Mouse (Mus musculus) limb, embryonic 13.5 days (tissue): ENCODE measurements around the gene Utrn. TPM values are rescaled to one million over a fixed set of nuclear protein-coding genes. Genes with fewer than 3 reads are reported as not detected.
A peak's percentile ranks its signal among the peaks of the same experiment; 100 is the strongest.

Source experiments
- ATAC-seq: fragments of 200-750 bp; cut with Nextera tagmentation; 2 replicates; pipeline ENCODE4 v1.8.0; 2017; ENCODE audit warnings: low read depth, moderate number of reproducible peaks, moderate TSS enrichment; ENCODE audit not compliant: low FRiP score
- H3K27ac ChIP-seq: fragments of 300-500 bp; sonication (generic); 2 replicates; pipeline ENCODE4 v1.5.1; 2015; ENCODE audit warnings: inconsistent platforms, mild to moderate bottlenecking, moderate library complexity
- H3K27me3 ChIP-seq: fragments of 300-500 bp; sonication (generic); 2 replicates; pipeline ENCODE4 v1.6.1; 2015; ENCODE audit warnings: mild to moderate bottlenecking, inconsistent platforms
- H3K36me3 ChIP-seq: fragments of 300-500 bp; sonication (generic); 2 replicates; pipeline ENCODE4 v1.6.1; 2015; ENCODE audit warnings: inconsistent platforms, mild to moderate bottlenecking, moderate library complexity
- H3K4me1 ChIP-seq: fragments of 300-500 bp; sonication (generic); 2 replicates; pipeline ENCODE4 v1.6.1; 2015; ENCODE audit warnings: inconsistent platforms
- H3K4me2 ChIP-seq: fragments of 300-500 bp; sonication (generic); replicated peaks from 2 replicates; pipeline ENCODE4 v1.6.1; 2015; ENCODE audit warnings: inconsistent platforms, mild to moderate bottlenecking, moderate library complexity
- H3K4me3 ChIP-seq: fragments of 300-500 bp; sonication (generic); 2 replicates; pipeline ENCODE4 v1.5.1; 2015; ENCODE audit warnings: moderate library complexity, mild to moderate bottlenecking, inconsistent platforms
- H3K9ac ChIP-seq: fragments of 300-500 bp; sonication (generic); 2 replicates; pipeline ENCODE4 v1.6.1; 2015; ENCODE audit warnings: mild to moderate bottlenecking, inconsistent platforms
- H3K9me3 ChIP-seq: fragments of 300-500 bp; sonication (generic); 2 replicates; pipeline ENCODE4 v1.6.1; 2016; ENCODE audit warnings: inconsistent platforms
- WGBS: fragments of 180-500 bp; shearing (Covaris S2); methylation state at CpG from one replicate; pipeline ENCODE4 v1.1.7; 2015; 5-methylcytosine and 5-hydroxymethylcytosine counted together
- polyA plus RNA-seq: library from polyadenylated mRNA; unstranded; fragments of >200 nt; fragmentation: Nextera tagmentation; extraction: Ambion mirVana; gene quantifications from 2 replicates; pipeline ENCODE4 v1.2.1, GENCODE M21; 2015

The Utrn gene
- polyA plus RNA-seq, 1 experiment from 2014 or later = 89.9 TPM

DNA sequence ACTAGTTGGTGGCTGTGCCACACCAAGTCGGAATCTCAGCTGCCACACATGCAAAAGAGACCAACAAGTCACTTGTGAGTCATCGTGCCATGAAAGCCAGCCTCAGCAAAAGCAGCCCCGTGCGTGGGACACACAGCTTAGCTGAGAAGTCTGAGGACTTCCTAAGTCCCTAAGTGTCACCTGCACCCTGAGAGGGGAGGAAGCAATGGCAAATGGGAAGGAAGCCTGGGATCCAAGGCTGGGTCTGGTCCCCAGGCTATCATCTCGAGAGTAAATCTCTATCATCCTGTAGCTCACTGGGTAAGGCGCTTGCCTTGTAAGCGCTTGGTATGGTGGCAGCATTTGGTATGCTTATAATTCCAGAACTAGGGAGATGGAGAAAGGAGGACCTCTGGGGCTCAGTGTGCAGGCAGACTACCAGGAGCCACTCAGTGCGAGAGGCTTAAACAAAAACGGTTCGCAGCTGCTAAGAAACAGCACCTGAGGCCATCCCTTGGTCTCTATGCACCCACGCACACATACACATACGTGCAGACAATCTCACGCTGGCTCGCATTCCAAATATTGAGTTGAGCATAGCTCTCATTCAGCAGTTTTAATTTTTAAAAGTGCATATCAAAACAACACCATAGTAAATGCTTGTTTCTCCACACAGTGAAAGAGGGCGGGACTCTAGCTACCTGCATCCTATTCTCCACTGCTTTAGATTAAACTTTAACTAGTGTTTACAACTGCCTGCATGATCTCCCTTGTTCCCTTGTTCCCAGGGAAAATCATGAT, 16.6 kb downstream of the Utrn start:
- H3K4me2 ChIP-seq = no peak overlapping the region
- H3K9ac ChIP-seq = no peak overlapping the region
- H3K4me1 ChIP-seq = peaks cover 22% of the 10 kb centered on the region
- no peak overlapping the region for H3K4me3 ChIP-seq
- no peaks in the 10 kb centered on the region for H3K27me3 ChIP-seq
- peaks cover 5% of the 10 kb centered on the region for H3K36me3 ChIP-seq
- peaks cover 3% of the 10 kb centered on the region; the same call in 1 of the 2 replicates for H3K9me3 ChIP-seq
- WGBS = 82% methylated on average over 15 of the region's 15 CpGs
- ATAC-seq = no peak
- H3K27ac ChIP-seq = no peak overlapping the region

DNA sequence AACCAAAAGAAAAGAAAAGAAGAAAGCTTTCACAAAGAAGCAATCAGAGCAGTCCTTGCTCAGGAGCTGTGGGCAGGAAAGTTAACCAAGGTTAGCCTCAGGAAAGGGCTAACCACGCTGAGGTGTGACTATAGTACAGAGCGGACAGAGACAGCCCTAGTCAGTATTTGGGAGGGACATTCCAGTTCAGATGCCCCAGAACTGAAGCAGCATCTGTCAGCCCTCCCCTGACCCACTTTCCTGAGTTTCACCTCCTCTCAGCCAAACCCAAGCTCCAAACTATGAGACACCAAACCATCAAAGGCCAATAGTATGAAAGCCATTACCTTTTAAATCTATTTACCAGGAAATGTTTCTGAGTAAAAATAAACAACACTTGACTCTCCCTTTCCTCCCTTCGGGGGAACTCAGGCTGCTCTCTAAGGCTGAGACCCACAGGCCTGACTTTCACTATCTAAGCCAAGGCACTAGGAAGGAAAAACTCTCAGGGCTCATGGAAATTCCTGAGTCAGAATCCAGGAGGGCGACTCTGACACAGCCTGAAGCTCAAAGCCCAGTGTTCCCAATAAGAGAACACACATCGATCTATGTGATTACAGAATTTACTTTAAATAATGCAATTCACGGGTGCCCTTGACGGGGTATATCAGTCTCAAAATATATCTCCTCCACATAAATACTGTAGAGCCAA, 18.2 kb downstream of the Utrn start:
- no peak overlapping the region for H3K9ac ChIP-seq
- ATAC-seq = no peak
- H3K9me3 ChIP-seq = peaks cover 3% of the 10 kb centered on the region; the same call in 1 of the 2 replicates
- H3K27me3 ChIP-seq = no peaks in the 10 kb centered on the region
- peaks cover 22% of the 10 kb centered on the region for H3K4me1 ChIP-seq
- WGBS = 79% methylated on average over 7 of the region's 7 CpGs
- H3K4me2 ChIP-seq = no peak overlapping the region
- H3K36me3 ChIP-seq = peaks cover 4% of the 10 kb centered on the region
- no peak overlapping the region for H3K4me3 ChIP-seq
- H3K27ac ChIP-seq = no peak overlapping the region

DNA sequence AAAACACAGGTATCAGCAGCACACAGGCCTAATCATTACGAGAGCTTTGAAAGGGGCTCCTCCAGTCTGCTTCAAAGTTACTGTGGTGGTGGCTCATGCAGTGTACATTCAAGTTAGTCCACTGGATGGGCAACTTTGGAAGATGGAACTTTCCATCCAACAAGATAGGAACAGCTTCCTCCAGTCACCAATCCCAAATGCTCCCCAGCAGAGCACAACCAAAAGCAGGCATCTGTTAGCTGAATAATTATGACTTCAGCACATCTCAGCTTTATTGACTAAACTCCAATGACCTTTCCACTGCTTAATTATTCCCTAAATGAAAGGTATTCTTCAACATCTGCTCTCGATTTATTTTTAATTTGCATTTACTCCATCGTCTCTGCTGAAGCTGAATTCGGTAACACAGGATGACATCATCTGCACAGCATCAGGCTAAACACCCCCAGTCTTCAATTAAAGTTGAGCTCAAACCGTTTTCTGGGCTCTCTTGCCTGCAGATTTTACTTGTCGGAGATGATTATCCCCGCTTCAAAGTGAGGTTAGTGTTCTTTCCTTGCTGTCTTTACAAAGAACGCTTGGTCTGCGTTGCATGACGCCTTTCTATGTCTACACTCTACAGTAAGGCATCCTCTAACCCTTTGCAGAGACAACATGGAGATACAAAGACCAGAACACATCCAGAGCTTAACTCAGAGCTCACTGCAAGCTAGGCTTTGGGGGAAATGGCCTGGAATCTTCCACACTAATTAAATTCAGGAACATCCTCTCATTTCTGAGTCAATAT, 20.6 kb downstream of the Utrn start:
- peaks cover 3% of the 10 kb centered on the region; the same call in 1 of the 2 replicates for H3K9me3 ChIP-seq
- H3K27me3 ChIP-seq = no peaks in the 10 kb centered on the region
- H3K36me3 ChIP-seq = no peaks in the 10 kb centered on the region
- H3K4me3 ChIP-seq = no peak overlapping the region
- H3K4me2 ChIP-seq = no peak overlapping the region
- peak; percentile 60 for ATAC-seq
- WGBS = 31% methylated on average over 10 of the region's 10 CpGs
- H3K27ac ChIP-seq = peak overlapping the region; percentile 22; the same call in 1 of the 2 replicates
- peaks cover 20% of the 10 kb centered on the region for H3K4me1 ChIP-seq
- no peak overlapping the region for H3K9ac ChIP-seq

DNA sequence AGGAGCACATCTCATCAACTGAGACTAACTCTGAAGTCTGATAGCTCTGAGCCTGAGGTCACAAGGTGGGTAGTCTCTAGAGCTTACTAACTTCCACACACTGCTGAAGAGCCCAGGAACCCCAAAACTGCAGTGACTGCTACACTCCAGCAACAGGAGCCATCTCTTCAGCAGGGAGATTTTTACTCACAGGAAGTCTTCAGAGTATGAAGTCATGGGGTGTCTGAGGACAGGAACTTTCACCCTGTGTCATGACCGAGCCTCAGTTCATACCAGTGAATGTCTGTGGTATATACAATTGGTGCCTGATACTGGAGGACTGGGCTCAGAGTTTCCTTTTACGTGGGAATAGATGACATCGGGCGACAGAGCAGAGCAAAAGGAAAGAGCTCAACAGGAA, 26.6 kb downstream of the Utrn start:
- no peaks in the 10 kb centered on the region for H3K27me3 ChIP-seq
- H3K4me2 ChIP-seq = no peak overlapping the region
- WGBS = 81% methylated on average over 4 of the region's 4 CpGs
- no peak overlapping the region for H3K9ac ChIP-seq
- no peak overlapping the region for H3K4me3 ChIP-seq
- no peak overlapping the region for H3K27ac ChIP-seq
- ATAC-seq = no peak
- H3K9me3 ChIP-seq = no peaks in the 10 kb centered on the region
- H3K4me1 ChIP-seq = no peaks in the 10 kb centered on the region; the same call in 1 of the 2 replicates
- no peaks in the 10 kb centered on the region for H3K36me3 ChIP-seq

- Histone ChIP-seq H3K4me2 (no peak overlapping the region), H3K9me3 (no peaks in the 10 kb centered on the region), H3K27ac (no peak overlapping the region), H3K4me3 (no peak overlapping the region), H3K9ac (no peak overlapping the region), H3K27me3 (no peaks in the 10 kb centered on the region), H3K4me1 (no peaks in the 10 kb centered on the region; the same call in 1 of the 2 replicates), H3K36me3 (no peaks in the 10 kb centered on the region)
- WGBS = 62% methylated on average over 5 of the region's 5 CpGs
- no peak for ATAC-seq
These were observed 27.7 kb downstream of the Utrn start for GRCm38 (mm10) chr10:12841497-12841896.

DNA sequence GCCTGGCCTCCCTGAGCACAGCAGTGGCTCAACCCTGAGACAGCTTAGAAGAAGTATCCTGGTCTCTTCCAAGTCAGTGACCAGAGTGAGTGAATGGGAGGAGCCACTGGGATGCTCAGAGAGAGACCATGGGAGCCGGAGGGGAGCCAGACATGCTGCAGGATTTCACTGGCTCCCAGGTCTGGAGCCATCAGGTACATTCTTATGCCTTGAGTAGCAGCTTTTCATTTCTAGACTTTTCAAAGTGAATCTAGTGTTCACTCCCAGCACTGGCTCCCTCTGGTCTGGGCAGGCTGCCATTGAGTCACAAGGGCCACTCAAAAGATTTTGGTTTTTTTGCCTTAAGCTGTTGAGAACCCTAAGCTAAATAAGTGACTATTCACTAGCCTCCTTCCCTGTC, 31.5 kb downstream of the Utrn start:
- H3K9ac ChIP-seq = no peak overlapping the region
- no peaks in the 10 kb centered on the region; the same call in 1 of the 2 replicates for H3K4me1 ChIP-seq
- H3K9me3 ChIP-seq = no peaks in the 10 kb centered on the region
- no peaks in the 10 kb centered on the region for H3K27me3 ChIP-seq
- WGBS = 68% methylated on average over 1 of the region's 1 CpGs
- H3K36me3 ChIP-seq = no peaks in the 10 kb centered on the region
- no peak overlapping the region for H3K27ac ChIP-seq
- no peak for ATAC-seq
- no peak overlapping the region for H3K4me2 ChIP-seq
- H3K4me3 ChIP-seq = no peak overlapping the region

DNA sequence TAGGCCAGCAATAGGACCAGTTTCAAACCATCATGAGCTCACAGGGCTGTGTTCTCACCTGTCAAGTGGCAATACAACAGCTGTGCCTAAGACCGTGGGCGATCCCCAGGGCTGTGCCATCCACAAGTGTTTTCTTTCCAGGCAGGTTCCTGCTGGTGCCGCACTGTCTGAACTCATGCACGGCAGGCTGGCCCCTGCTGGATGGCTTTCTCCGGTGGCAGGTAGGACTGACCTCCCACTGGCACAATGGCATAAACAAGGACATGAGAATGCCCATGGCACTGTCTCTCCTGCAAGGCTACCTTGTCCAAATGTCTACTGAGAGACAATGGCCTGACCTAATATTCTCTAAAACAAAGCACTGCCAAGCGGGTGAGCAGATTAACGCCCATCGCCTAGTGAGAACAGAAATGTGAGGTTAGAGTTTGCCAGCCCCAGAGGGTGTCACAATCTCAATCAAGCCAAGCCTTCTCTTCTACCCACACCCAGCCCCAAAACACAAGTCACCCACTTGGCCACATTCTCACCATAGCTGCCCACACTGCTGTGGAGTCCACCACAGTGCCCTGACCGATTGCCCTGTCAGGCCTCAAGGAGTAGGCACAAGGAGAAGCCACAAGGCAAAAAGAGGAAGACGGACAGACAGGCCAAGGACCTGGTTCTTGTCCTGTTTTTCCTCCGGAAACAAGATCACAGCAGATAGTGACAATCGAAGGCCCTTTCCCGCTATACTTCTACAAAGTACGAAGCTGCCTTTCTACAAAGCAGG, 32.9 kb downstream of the Utrn start:
- Histone ChIP-seq H3K27me3 (no peaks in the 10 kb centered on the region), H3K9me3 (no peaks in the 10 kb centered on the region), H3K36me3 (no peaks in the 10 kb centered on the region), H3K4me1 (no peaks in the 10 kb centered on the region), H3K9ac (no peak overlapping the region), H3K27ac (no peak overlapping the region), H3K4me3 (no peak overlapping the region), H3K4me2 (no peak overlapping the region)
- 91% methylated on average over 14 of the region's 14 CpGs for WGBS
- no peak for ATAC-seq

DNA sequence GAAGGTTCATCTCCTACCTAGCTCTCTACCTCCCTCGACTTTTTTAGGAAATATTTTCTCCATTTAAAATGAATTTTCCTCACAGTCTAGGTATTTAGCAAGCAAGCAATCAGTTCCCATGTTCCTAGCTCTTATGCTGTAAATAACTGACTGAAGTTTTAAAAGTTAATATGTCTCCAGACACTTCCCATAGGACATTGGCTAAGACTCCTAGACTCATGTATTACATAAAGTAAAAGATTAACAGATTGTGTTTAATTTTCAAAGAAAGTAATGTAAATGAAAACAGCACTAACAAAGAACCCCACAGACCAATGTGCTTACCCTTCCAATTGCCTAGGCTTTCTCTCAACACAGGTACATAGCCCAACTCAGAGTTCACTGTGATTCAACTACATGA, 35.0 kb downstream of the Utrn start:
- Histone ChIP-seq H3K9ac (no peak overlapping the region), H3K27ac (no peak overlapping the region), H3K4me2 (no peak overlapping the region), H3K4me1 (no peaks in the 10 kb centered on the region), H3K27me3 (no peaks in the 10 kb centered on the region), H3K9me3 (no peaks in the 10 kb centered on the region), H3K36me3 (no peaks in the 10 kb centered on the region), H3K4me3 (no peak overlapping the region)
- 75% methylated on average over 1 of the region's 1 CpGs for whole genome bisulfite sequencing
- no peak for ATAC-seq

- Histone ChIP-seq H3K9ac (no peak overlapping the region), H3K9me3 (no peaks in the 10 kb centered on the region), H3K27me3 (no peaks in the 10 kb centered on the region), H3K4me3 (no peak overlapping the region), H3K27ac (no peak overlapping the region), H3K4me1 (peaks cover 11% of the 10 kb centered on the region), H3K36me3 (no peaks in the 10 kb centered on the region), H3K4me2 (no peak overlapping the region)
- no peak for ATAC-seq
- WGBS = 92% methylated on average over 8 of the region's 8 CpGs
These were observed 37.0 kb downstream of the Utrn start for GRCm38 (mm10) chr10:12832163-12832562.

GRCm38 (mm10) chr10:12827778-12828177, 41.4 kb downstream of the Utrn start:
- H3K9me3 ChIP-seq = no peaks in the 10 kb centered on the region
- H3K4me1 ChIP-seq = peaks cover 22% of the 10 kb centered on the region
- no peaks in the 10 kb centered on the region for H3K27me3 ChIP-seq
- H3K27ac ChIP-seq = 0 out of 2 replicates have a peak overlapping the region, but pooled peaks have one; percentile 52
- H3K4me2 ChIP-seq = no peak overlapping the region
- H3K9ac ChIP-seq = no peak overlapping the region
- no peak for ATAC-seq
- H3K4me3 ChIP-seq = no peak overlapping the region
- no peaks in the 10 kb centered on the region for H3K36me3 ChIP-seq
- 35% methylated on average over 4 of the region's 4 CpGs for WGBS

DNA sequence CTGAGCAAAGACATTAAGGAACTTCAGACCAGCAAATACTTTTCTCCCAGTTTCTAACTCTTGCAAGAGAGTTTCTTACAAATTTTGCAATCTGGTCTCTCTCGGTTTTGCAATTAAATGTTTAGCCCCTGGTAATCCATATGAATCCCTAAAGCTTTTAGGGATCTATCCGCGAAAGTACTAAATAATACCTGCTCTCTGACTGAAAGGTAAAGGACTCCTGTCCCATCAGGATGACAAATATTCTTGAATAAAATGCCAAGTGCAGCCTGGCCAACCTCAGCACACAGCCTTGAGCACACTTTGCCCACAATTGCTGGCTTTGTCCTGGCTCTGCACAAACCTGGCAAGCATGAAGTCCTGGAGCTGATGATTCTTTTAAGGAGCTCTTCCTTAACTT, 41.9 kb downstream of the Utrn start:
- Histone ChIP-seq H3K4me2 (no peak overlapping the region), H3K36me3 (no peaks in the 10 kb centered on the region), H3K4me3 (no peak overlapping the region), H3K27me3 (no peaks in the 10 kb centered on the region), H3K27ac (0 out of 2 replicates have a peak overlapping the region, but pooled peaks have one; percentile 52), H3K4me1 (peaks cover 26% of the 10 kb centered on the region), H3K9ac (no peak overlapping the region), H3K9me3 (no peaks in the 10 kb centered on the region)
- 63% methylated on average over 3 of the region's 3 CpGs for WGBS
- ATAC-seq = no peak
